Mouse (Mus musculus) intestine, postnatal 0 days (tissue): ENCODE results near the gene Zcchc2. TPM values are rescaled to one million over a fixed set of nuclear protein-coding genes. Genes with fewer than 3 reads are reported as not detected.

ENCODE experiments used
- ATAC-seq: fragments of 200-750 bp; cut with Nextera tagmentation; 2 replicates; pipeline ENCODE4 v1.8.0; 2017; ENCODE audit warnings: mild to moderate bottlenecking, moderate TSS enrichment, moderate library complexity
- H3K27ac ChIP-seq: fragments of 300-500 bp; sonication (generic); 2 replicates; pipeline ENCODE4 v1.5.1; 2014; ENCODE audit warnings: mild to moderate bottlenecking, low read depth, low read length, moderate library complexity
- H3K27me3 ChIP-seq: fragments of 300-500 bp; sonication (generic); replicated peaks from 2 replicates; pipeline ENCODE4 v1.6.1; 2014; ENCODE audit warnings: low read length, mixed read lengths; ENCODE audit not compliant: control insufficient read depth, insufficient read depth
- H3K36me3 ChIP-seq: fragments of 300-500 bp; sonication (generic); 2 replicates; pipeline ENCODE4 v1.6.1; 2014; ENCODE audit warnings: mild to moderate bottlenecking, moderate library complexity; ENCODE audit not compliant: control insufficient read depth, insufficient read depth
- H3K4me1 ChIP-seq: fragments of 300-500 bp; sonication (generic); replicated peaks from 2 replicates; pipeline ENCODE4 v1.6.1; 2014; ENCODE audit warnings: antibody characterized with exemption, low read length, mixed read lengths; ENCODE audit not compliant: control insufficient read depth, insufficient read depth
- H3K4me2 ChIP-seq: fragments of 300-500 bp; sonication (generic); replicated peaks from 2 replicates; pipeline ENCODE4 v1.6.1; 2014; ENCODE audit warnings: low read depth, mild to moderate bottlenecking, moderate library complexity
- H3K4me3 ChIP-seq: fragments of 300-500 bp; sonication (generic); 2 replicates; pipeline ENCODE4 v1.5.1; 2014; ENCODE audit warnings: low read depth, low read length
- H3K9ac ChIP-seq: fragments of 300-500 bp; sonication (generic); 2 replicates; pipeline ENCODE4 v1.6.1; 2014; ENCODE audit warnings: mild to moderate bottlenecking, low read depth, low read length
- H3K9me3 ChIP-seq: fragments of 300-500 bp; sonication (generic); 2 replicates; pipeline ENCODE4 v1.6.1; 2016; ENCODE audit warnings: mixed run types; ENCODE audit not compliant: control insufficient read depth
- CTCF ChIP-seq: sonication (generic); IDR thresholded peaks from 2 replicates; pipeline ENCODE4 v1.5.1; 2016; ENCODE audit warnings: low read depth, mild to moderate bottlenecking, control low read depth, antibody characterized with exemption, moderate library complexity
- WGBS: fragments of 180-500 bp; shearing (Covaris S2); extraction: QIAGEN DNeasy Blood & Tissue Kit; methylation state at CpG from one replicate; pipeline ENCODE4 v1.1.7; 2014; 5-methylcytosine and 5-hydroxymethylcytosine counted together
- polyA plus RNA-seq: library from polyadenylated mRNA; unstranded; fragments of >200 nt; fragmentation: Nextera tagmentation; extraction: Ambion mirVana; gene quantifications from 2 replicates; pipeline ENCODE4 v1.2.1, GENCODE M21; 2015

Zcchc2 gene
- polyA plus RNA-seq, 1 experiment from 2014 or later: 1.6 TPM

- WGBS: 86% methylated on average over 5 of the region's 5 CpGs
- Histone ChIP-seq H3K9me3 (no peaks in the 10 kb centered on the region), H3K4me2 (no peak overlapping the region), H3K4me1 (no peaks in the 10 kb centered on the region), H3K9ac (no peak overlapping the region), H3K4me3 (no peak overlapping the region), H3K27me3 (no peaks in the 10 kb centered on the region), H3K36me3 (no peaks in the 10 kb centered on the region), H3K27ac (no peak overlapping the region)
- no peak for TF ChIP-seq CTCF
- ATAC-seq: no peak
Measured at GRCm38 (mm10) chr1:105956057-105956456, 34.1 kb upstream of the Zcchc2 start.

DNA sequence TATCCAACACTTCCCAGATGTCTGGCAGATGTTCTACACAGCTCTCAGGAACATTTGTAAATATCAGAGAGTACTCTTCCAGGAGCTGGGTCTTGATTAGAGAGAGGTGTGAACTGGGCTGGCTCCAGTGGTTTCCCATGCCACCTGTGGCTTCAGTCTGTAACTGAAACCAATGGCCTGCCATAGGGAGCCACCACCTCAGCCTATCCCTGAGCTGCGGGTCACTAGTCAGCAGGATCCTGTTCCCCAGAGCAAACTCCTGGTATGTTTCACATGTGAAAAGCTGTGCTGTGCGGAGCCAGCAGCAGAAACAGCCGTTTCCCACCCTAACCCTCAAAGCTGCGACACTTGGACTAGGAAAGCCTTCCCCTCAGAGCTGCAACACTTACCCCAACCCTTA, 28.7 kb upstream of the Zcchc2 start:
- H3K36me3 ChIP-seq: no peaks in the 10 kb centered on the region
- no peak overlapping the region for H3K9ac ChIP-seq
- no peak for TF ChIP-seq CTCF
- no peaks in the 10 kb centered on the region for H3K9me3 ChIP-seq
- H3K27me3 ChIP-seq: no peaks in the 10 kb centered on the region
- 74% methylated on average over 4 of the region's 4 CpGs for WGBS
- no peak overlapping the region for H3K4me2 ChIP-seq
- no peak for ATAC-seq
- peak overlapping the region; percentile 86 for H3K27ac ChIP-seq
- peaks cover 6% of the 10 kb centered on the region; the same call in 1 of the 2 replicates for H3K4me1 ChIP-seq
- H3K4me3 ChIP-seq: no peak overlapping the region

DNA sequence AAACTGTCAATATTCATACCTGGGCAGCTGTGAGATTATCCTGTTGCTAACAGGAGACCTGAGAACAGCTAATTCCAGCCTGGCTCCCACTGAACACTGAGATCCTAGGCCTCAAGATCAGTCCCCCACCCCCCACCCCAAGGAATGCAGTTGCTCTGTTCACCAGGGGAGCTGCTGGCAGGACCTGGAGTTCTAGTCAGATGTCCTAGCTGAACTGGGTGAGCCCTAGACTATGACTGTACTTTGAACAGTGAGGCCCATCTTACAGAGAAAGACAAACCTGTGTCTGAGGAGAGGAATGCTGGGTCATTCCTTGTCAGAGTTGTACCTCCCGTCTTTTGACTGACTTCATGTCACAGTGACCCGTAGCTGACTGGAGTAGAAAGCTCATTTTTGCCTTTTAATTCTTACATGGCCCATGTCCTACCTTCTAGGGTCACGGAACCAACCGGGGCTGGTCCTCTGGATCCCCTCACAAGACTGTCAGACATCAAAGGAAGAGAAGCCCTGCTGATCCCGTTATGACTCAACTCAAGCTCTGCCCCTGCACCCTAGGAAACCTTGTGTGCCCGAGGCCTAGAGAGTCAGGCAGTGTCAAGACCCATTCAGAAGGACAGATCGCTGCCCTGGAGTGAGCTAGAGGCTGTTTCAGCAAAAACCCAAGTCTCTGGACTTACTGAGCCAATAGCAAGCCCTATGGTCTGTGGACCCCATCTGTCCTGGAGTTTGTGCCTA, 28.0 kb upstream of the Zcchc2 start:
- peak; percentile 17; the same call in 1 of the 2 replicates for TF ChIP-seq CTCF
- no peaks in the 10 kb centered on the region for H3K27me3 ChIP-seq
- peaks cover 6% of the 10 kb centered on the region; the same call in 1 of the 2 replicates for H3K4me1 ChIP-seq
- no peak overlapping the region for H3K4me3 ChIP-seq
- 47% methylated on average over 7 of the region's 7 CpGs for WGBS
- H3K27ac ChIP-seq: peak overlapping the region; percentile 86
- H3K9me3 ChIP-seq: no peaks in the 10 kb centered on the region
- ATAC-seq: peak; percentile 97
- H3K9ac ChIP-seq: no peak overlapping the region
- no peaks in the 10 kb centered on the region for H3K36me3 ChIP-seq
- H3K4me2 ChIP-seq: no peak overlapping the region

GRCm38 (mm10) chr1:105962852-105963251, 27.4 kb upstream of the Zcchc2 start:
- 93% methylated on average over 9 of the region's 9 CpGs for WGBS
- Histone ChIP-seq H3K4me3 (no peak overlapping the region), H3K27me3 (no peaks in the 10 kb centered on the region), H3K4me2 (no peak overlapping the region), H3K36me3 (no peaks in the 10 kb centered on the region), H3K4me1 (peaks cover 6% of the 10 kb centered on the region; the same call in 1 of the 2 replicates), H3K9me3 (no peaks in the 10 kb centered on the region), H3K27ac (peak overlapping the region; percentile 86), H3K9ac (no peak overlapping the region)
- ATAC-seq: no peak
- TF ChIP-seq CTCF: no peak

- H3K9me3 ChIP-seq: no peaks in the 10 kb centered on the region
- H3K9ac ChIP-seq: no peak overlapping the region
- ATAC-seq: no peak
- no peak overlapping the region for H3K4me3 ChIP-seq
- WGBS: 56% methylated on average over 4 of the region's 4 CpGs
- peaks cover 6% of the 10 kb centered on the region; the same call in 1 of the 2 replicates for H3K4me1 ChIP-seq
- H3K36me3 ChIP-seq: no peaks in the 10 kb centered on the region
- H3K27me3 ChIP-seq: no peaks in the 10 kb centered on the region
- TF ChIP-seq CTCF: no peak
- no peak overlapping the region for H3K27ac ChIP-seq
- no peak overlapping the region for H3K4me2 ChIP-seq
Measured at GRCm38 (mm10) chr1:105964514-105964913, 25.7 kb upstream of the Zcchc2 start.

DNA sequence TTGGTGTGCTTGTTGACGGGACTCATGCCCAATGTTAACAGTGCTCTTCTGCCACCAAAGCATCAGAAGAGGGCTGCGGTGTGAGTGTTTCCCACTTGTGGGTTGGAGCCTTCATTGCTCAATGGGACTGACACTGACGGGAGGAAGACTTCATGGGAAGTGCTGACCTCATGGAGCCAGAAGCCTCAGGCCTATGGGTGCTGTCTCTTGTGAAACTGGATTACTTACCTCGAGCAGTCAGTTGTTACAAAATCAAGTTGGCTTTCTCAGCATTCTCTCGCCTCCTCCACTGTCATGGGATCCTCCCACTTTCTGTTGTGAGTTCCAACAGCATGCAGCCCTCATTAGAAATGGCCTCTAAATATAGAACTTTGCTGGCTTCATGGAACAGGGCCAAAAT, 25.0 kb upstream of the Zcchc2 start:
- H3K4me2 ChIP-seq: no peak overlapping the region
- no peaks in the 10 kb centered on the region for H3K9me3 ChIP-seq
- H3K9ac ChIP-seq: no peak overlapping the region
- H3K4me1 ChIP-seq: peaks cover 6% of the 10 kb centered on the region; the same call in 1 of the 2 replicates
- no peaks in the 10 kb centered on the region for H3K27me3 ChIP-seq
- WGBS: 62% methylated on average over 5 of the region's 5 CpGs
- H3K27ac ChIP-seq: no peak overlapping the region
- no peak for TF ChIP-seq CTCF
- no peak overlapping the region for H3K4me3 ChIP-seq
- no peaks in the 10 kb centered on the region for H3K36me3 ChIP-seq
- ATAC-seq: no peak
